Mouse (Mus musculus) embryonic facial prominence, embryonic 14.5 days (tissue): ENCODE results near the gene Apold1. TPM values are rescaled to one million over a fixed set of nuclear protein-coding genes. Genes with fewer than 3 reads are reported as not detected.

Experiments used
- ATAC-seq: fragments of 200-750 bp; cut with Nextera tagmentation; 2 replicates; pipeline ENCODE4 v1.8.0; 2017; ENCODE audit warnings: low read depth, moderate number of reproducible peaks, moderate TSS enrichment
- DNase-seq: peaks from one replicate; pipeline ENCODE4 v3.0.0-alpha.2; 2015; ENCODE audit warnings: low spot score
- H3K27ac ChIP-seq: fragments of 300-500 bp; sonication (generic); replicated peaks from 2 replicates; pipeline ENCODE4 v1.5.1; 2014; ENCODE audit warnings: low read depth, mild to moderate bottlenecking, low read length, moderate library complexity
- H3K27me3 ChIP-seq: fragments of 300-500 bp; sonication (generic); replicated peaks from 2 replicates; pipeline ENCODE4 v1.6.1; 2014; ENCODE audit warnings: low read length; ENCODE audit not compliant: control insufficient read depth, insufficient read depth
- H3K36me3 ChIP-seq: fragments of 300-500 bp; sonication (generic); 2 replicates; pipeline ENCODE4 v1.6.1; 2014; ENCODE audit warnings: low read length, mixed read lengths; ENCODE audit not compliant: control insufficient read depth, insufficient read depth
- H3K4me1 ChIP-seq: fragments of 300-500 bp; sonication (generic); 2 replicates; pipeline ENCODE4 v1.6.1; 2014; ENCODE audit warnings: antibody characterized with exemption, low read length; ENCODE audit not compliant: control insufficient read depth, insufficient read depth
- H3K4me2 ChIP-seq: fragments of 300-500 bp; sonication (generic); 2 replicates; pipeline ENCODE4 v1.6.1; 2014; ENCODE audit warnings: low read depth, mild to moderate bottlenecking, low read length, moderate library complexity, mixed read lengths
- H3K4me3 ChIP-seq: fragments of 300-500 bp; sonication (generic); 2 replicates; pipeline ENCODE4 v1.5.1; 2014; ENCODE audit warnings: low read depth, mild to moderate bottlenecking, low read length
- H3K9ac ChIP-seq: fragments of 300-500 bp; sonication (generic); 2 replicates; pipeline ENCODE4 v1.6.1; 2014; ENCODE audit warnings: low read depth, mild to moderate bottlenecking, low read length, moderate library complexity, mixed read lengths
- H3K9me3 ChIP-seq: fragments of 300-500 bp; sonication (generic); 2 replicates; pipeline ENCODE4 v1.6.1; 2016; ENCODE audit warnings: low read length; ENCODE audit not compliant: control insufficient read depth
- WGBS: fragments of 180-500 bp; shearing (Covaris S2); extraction: QIAGEN DNeasy Blood & Tissue Kit; methylation state at CpG from one replicate; pipeline ENCODE4 v1.1.7; 2014; 5-methylcytosine and 5-hydroxymethylcytosine counted together
- polyA plus RNA-seq: library from polyadenylated mRNA; unstranded; fragments of >200 nt; fragmentation: Nextera tagmentation; extraction: Ambion mirVana; gene quantifications from 2 replicates; pipeline ENCODE4 v1.2.1, GENCODE M21; 2014

The Apold1 gene
- polyA plus RNA-seq, 1 experiment from 2014 or later, result 5.5 TPM

DNA sequence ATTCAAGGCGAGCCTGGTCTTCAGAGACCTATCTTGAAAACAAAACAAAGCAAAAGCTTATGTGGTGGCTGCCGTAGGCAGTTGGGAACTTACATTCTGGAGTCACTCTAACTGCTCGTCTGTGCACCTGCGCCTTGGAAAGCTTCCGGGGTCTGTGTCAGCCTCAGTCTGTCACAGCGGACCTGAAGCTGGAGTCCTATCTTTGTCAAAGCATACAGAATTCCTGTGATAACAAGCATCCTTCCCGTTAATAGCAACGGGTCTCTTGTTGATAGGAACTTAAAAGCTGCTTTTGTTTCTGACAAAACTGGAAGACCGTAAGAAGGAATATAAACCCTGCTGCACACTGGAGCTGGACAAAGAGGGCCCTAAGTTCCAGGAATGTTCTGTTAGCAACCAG lies 6.9 kb downstream of the Apold1 start:
- 78% methylated on average over 9 of the region's 9 CpGs for WGBS
- Histone ChIP-seq H3K4me1 (0 out of 2 replicates have a peak, but pooled peaks cover 4% of the 10 kb centered on the region), H3K36me3 (no peaks in the 10 kb centered on the region), H3K9ac (no peak overlapping the region), H3K9me3 (no peaks in the 10 kb centered on the region), H3K27me3 (no peaks in the 10 kb centered on the region), H3K4me3 (no peak overlapping the region), H3K4me2 (no peak overlapping the region), H3K27ac (no peak overlapping the region)
- ATAC-seq, result no peak
- DNase-seq, result no peak

GRCm38 (mm10) chr6:134990674-134991073 lies 9.2 kb downstream of the Apold1 start:
- DNase-seq (no peak), ATAC-seq (no peak)
- no peak overlapping the region for H3K4me3 ChIP-seq
- no peaks in the 10 kb centered on the region for H3K4me1 ChIP-seq
- H3K9ac ChIP-seq, result no peak overlapping the region
- H3K4me2 ChIP-seq, result no peak overlapping the region
- 91% methylated on average over 6 of the region's 6 CpGs for WGBS
- H3K27me3 ChIP-seq, result no peaks in the 10 kb centered on the region
- no peaks in the 10 kb centered on the region for H3K36me3 ChIP-seq
- no peaks in the 10 kb centered on the region for H3K9me3 ChIP-seq
- no peak overlapping the region for H3K27ac ChIP-seq

- Histone ChIP-seq H3K4me2 (no peak overlapping the region), H3K36me3 (no peaks in the 10 kb centered on the region), H3K9me3 (no peaks in the 10 kb centered on the region), H3K27ac (no peak overlapping the region), H3K4me1 (no peaks in the 10 kb centered on the region), H3K9ac (no peak overlapping the region), H3K4me3 (no peak overlapping the region), H3K27me3 (no peaks in the 10 kb centered on the region)
- DNase-seq (no peak), ATAC-seq (no peak)
- 53% methylated on average over 12 of the region's 12 CpGs for WGBS
Observed at GRCm38 (mm10) chr6:134994031-134994651, 12.6 kb downstream of the Apold1 start.

GRCm38 (mm10) chr6:134994985-134995384 lies 13.5 kb downstream of the Apold1 start:
- H3K4me2 ChIP-seq, result no peak overlapping the region
- H3K4me1 ChIP-seq, result no peaks in the 10 kb centered on the region
- H3K27ac ChIP-seq, result no peak overlapping the region
- H3K9me3 ChIP-seq, result no peaks in the 10 kb centered on the region
- no peak for ATAC-seq
- DNase-seq, result no peak
- no peak overlapping the region for H3K4me3 ChIP-seq
- H3K36me3 ChIP-seq, result no peaks in the 10 kb centered on the region
- H3K27me3 ChIP-seq, result no peaks in the 10 kb centered on the region
- no peak overlapping the region for H3K9ac ChIP-seq
- 80% methylated on average over 8 of the region's 8 CpGs for WGBS

- H3K9ac ChIP-seq, result no peak overlapping the region
- no peak overlapping the region for H3K27ac ChIP-seq
- ATAC-seq, result no peak
Observed at GRCm38 (mm10) chr6:134996918-134997317, 15.4 kb downstream of the Apold1 start.

GRCm38 (mm10) chr6:134998076-134998475 lies 16.6 kb downstream of the Apold1 start:
- no peaks in the 10 kb centered on the region for H3K9me3 ChIP-seq
- WGBS, result 87% methylated on average over 8 of the region's 8 CpGs
- no peaks in the 10 kb centered on the region for H3K36me3 ChIP-seq
- H3K27ac ChIP-seq, result no peak overlapping the region
- H3K4me3 ChIP-seq, result no peak overlapping the region
- no peak overlapping the region for H3K4me2 ChIP-seq
- DNase-seq (no peak), ATAC-seq (no peak)
- H3K4me1 ChIP-seq, result no peaks in the 10 kb centered on the region
- no peaks in the 10 kb centered on the region for H3K27me3 ChIP-seq
- no peak overlapping the region for H3K9ac ChIP-seq

More at GRCm38 (mm10) chr6:134996918-134997317, 15.4 kb downstream of the Apold1 start:
- DNase-seq, result no peak
- Histone ChIP-seq H3K4me1 (no peaks in the 10 kb centered on the region), H3K4me2 (no peak overlapping the region), H3K4me3 (no peak overlapping the region), H3K9me3 (no peaks in the 10 kb centered on the region), H3K36me3 (no peaks in the 10 kb centered on the region), H3K27me3 (no peaks in the 10 kb centered on the region)
- 89% methylated on average over 2 of the region's 2 CpGs for WGBS

GRCm38 (mm10) chr6:134998781-134999180 lies 17.3 kb downstream of the Apold1 start:
- H3K9ac ChIP-seq, result no peak overlapping the region
- H3K27ac ChIP-seq, result no peak overlapping the region
- no peaks in the 10 kb centered on the region for H3K27me3 ChIP-seq
- ATAC-seq (no peak), DNase-seq (no peak)
- no peak overlapping the region for H3K4me2 ChIP-seq
- H3K4me1 ChIP-seq, result no peaks in the 10 kb centered on the region
- no peak overlapping the region for H3K4me3 ChIP-seq
- no peaks in the 10 kb centered on the region for H3K36me3 ChIP-seq
- no peaks in the 10 kb centered on the region for H3K9me3 ChIP-seq
- WGBS, result 52% methylated on average over 3 of the region's 3 CpGs

DNA sequence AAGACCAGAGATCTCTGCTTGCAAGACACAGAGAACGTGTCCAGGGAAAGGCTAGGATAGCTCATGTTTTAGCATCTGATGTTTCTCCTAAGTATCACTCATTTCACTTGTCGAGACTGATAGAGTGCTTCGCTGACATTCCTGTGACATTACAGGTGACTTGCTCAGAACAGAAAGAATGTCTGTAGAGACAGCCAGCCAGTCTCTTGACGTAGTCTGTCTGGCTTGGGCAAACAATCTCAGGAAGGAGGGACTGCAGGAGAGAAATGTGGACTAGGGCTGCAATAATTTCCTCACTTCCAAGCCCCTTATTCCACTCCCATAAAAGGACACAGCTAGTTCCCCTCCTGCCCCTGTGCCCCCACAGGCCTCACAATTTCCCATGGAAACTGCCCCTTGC lies 18.8 kb downstream of the Apold1 start:
- DNase-seq, result no peak

DNA sequence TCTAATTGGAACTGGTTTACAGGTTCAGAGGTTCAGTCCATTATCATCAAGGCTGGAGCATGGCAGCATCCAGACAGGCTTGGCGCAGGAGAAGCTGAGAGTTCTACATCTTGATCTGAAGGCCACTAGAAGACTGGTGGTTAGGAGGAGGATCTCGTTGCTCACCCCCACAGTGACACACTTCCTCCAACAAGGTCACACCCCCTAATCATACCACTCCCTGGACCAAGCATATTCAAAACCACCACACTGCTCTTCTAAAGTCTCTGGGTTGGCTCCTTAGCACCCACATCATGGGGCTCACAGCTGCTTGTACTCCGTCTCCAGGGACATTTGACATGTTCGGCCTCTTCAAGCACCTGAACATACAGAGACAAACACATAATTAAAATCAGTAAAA lies 20.5 kb downstream of the Apold1 start:
- Histone ChIP-seq H3K4me2 (no peak overlapping the region), H3K9ac (no peak overlapping the region), H3K36me3 (no peaks in the 10 kb centered on the region), H3K4me1 (no peaks in the 10 kb centered on the region), H3K4me3 (no peak overlapping the region), H3K27ac (no peak overlapping the region), H3K27me3 (no peaks in the 10 kb centered on the region), H3K9me3 (no peaks in the 10 kb centered on the region)
- WGBS, result 83% methylated on average over 4 of the region's 4 CpGs
- ATAC-seq (no peak), DNase-seq (no peak)

More for the DNA sequence above, 18.8 kb downstream of the Apold1 start:
- 64% methylated on average over 4 of the region's 4 CpGs for WGBS
- H3K36me3 ChIP-seq, result no peaks in the 10 kb centered on the region
- H3K27me3 ChIP-seq, result no peaks in the 10 kb centered on the region
- H3K9ac ChIP-seq, result no peak overlapping the region
- no peak overlapping the region for H3K27ac ChIP-seq
- no peak overlapping the region for H3K4me2 ChIP-seq
- H3K4me3 ChIP-seq, result no peak overlapping the region
- H3K4me1 ChIP-seq, result no peaks in the 10 kb centered on the region
- ATAC-seq, result no peak
- H3K9me3 ChIP-seq, result no peaks in the 10 kb centered on the region
